Mouse (Mus musculus): ENCODE measurements around the gene Meox1.

Meox1 gene

GRCm38 (mm10) chr11:101851042-101851441 is 43.1 kb downstream of the Meox1 start:
- no peak for DNase-seq (ENCODE audit: low read depth, low spot score)

- DNase-seq (ENCODE audit: low read depth, low spot score): no peak
Observed at GRCm38 (mm10) chr11:101849286-101849685, 44.9 kb downstream of the Meox1 start.

DNA sequence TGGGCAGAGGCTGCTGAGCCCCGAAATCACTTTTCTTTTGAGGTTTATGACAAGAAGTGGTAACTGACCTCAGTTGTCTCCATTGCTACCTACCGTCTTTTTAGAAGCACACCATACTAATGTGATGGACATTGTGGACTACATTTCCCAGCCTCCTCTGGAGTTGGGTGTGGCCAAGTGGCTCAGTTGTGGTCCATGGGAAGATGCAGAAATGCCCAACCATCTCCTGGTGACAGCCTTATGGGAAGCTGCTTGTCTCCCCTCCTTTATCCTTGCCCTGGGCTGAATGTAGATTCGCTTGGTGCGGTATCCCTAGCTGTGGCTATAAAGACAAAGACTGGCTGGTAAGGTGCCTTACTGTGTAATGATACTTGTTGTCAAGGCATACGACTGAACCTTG is 46.7 kb downstream of the Meox1 start:
- DNase-seq (ENCODE audit: low read depth, low spot score): no peak

DNA sequence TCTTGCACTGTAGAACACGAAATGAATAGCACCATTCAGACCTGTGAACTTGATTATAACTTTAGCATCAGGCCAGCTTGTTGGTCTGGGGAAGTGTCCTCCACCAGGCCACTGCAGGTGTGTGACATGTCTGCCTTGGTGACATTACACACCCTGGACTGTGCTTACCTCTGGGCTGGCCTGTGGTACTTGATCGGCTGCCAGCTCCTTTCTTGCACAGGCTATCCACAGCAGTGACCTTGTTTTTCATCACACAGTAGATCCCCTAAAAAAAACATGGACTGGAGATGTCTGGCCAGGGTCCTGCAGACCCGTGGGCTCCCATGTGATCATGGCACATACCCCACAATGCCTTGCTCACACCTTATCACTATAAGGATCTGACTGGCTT is 51.4 kb downstream of the Meox1 start:
- no peak for DNase-seq (ENCODE audit: low read depth, low spot score)

DNA sequence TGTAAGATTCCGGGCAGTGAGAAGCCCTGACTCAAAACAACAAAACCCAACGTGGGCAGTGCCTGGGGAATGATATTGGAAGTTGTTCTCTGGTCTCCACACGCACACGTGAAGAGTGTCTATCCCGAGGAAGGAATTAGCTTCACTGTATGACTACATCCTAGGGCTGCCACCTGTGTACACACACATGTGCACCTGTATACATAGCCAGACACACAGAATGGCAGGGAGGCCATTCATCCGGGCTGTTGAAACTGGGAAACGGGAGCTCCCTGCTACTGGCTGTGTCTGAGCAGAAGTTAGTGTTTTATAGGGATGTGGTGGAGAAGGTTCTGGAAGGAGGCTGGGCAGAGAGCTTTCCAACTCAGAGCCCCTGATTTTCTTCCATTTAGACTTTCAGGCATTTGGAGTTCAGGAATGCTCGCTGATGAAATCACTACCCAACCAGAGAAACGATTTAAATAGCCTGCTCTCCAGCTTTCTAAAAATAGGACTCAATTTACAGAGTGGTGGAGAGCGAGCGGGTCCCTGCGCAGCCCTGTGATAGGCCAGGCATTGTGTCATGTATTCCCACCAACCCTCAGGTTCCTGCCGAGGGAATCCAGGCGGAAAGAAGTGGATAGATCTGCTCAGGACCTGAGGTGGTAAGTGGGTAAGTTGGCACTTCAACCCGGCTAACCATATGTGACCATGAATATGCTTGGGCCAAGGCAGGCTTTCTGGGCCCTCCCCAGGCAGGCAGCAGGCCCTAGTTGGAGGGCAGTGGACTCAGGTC is 52.0 kb downstream of the Meox1 start:
- no peak for DNase-seq (ENCODE audit: low read depth, low spot score)

GRCm38 (mm10) chr11:101840405-101840804 is 53.8 kb downstream of the Meox1 start:
- DNase-seq (ENCODE audit: low read depth, low spot score): no peak

GRCm38 (mm10) chr11:101839426-101839825 is 54.7 kb downstream of the Meox1 start:
- DNase-seq (ENCODE audit: low read depth, low spot score): no peak

DNA sequence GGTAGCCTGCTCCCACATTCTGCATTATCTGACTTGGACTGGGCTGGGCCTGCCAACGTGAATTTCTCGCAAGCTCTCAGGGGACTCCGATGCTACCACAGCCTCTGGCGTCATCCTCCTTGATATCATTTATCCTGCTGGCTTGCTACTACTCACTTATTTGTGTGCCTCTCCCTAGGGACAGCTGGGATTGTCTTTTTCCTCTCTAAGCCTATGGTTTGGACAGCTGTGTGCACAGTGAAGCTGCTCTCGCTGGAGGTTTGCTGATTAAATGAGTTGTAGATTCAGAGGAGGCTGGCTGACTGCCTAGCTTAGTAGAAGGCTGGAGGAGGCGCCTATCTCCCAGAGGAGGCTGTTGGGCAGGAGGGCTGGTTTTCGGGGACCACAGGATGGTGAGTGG is 62.2 kb downstream of the Meox1 start:
- DNase-seq (ENCODE audit: low read depth, low spot score): no peak

- DNase-seq (ENCODE audit: low read depth, low spot score): no peak
Observed at GRCm38 (mm10) chr11:101830616-101831015, 63.6 kb downstream of the Meox1 start.

GRCm38 (mm10) chr11:101830112-101830511 is 64.1 kb downstream of the Meox1 start:
- no peak for DNase-seq (ENCODE audit: low read depth, low spot score)

GRCm38 (mm10) chr11:101828718-101829117 is 65.5 kb downstream of the Meox1 start:
- no peak for DNase-seq (ENCODE audit: low read depth, low spot score)
